Mouse (Mus musculus): ENCODE measurements around the gene Cox15.

Cox15 gene

GRCm38 (mm10) chr19:43708206-43708605 lies 44.6 kb downstream of the Cox15 start:
- DNase-seq (ENCODE audit: low spot score in 2 of 2) = no peak

GRCm38 (mm10) chr19:43704787-43705497 lies 47.9 kb downstream of the Cox15 start:
- no peak for DNase-seq (ENCODE audit: low spot score in 2 of 2)

- DNase-seq (ENCODE audit: low spot score in 2 of 2) = no peak
Observed at GRCm38 (mm10) chr19:43704211-43704610, 48.6 kb downstream of the Cox15 start.

- no peak for DNase-seq (ENCODE audit: low spot score in 2 of 2)
Observed at GRCm38 (mm10) chr19:43699763-43700155, 53.0 kb downstream of the Cox15 start.

GRCm38 (mm10) chr19:43699021-43699762 lies 53.6 kb downstream of the Cox15 start:
- no peak for DNase-seq (ENCODE audit: low spot score in 2 of 2)

- DNase-seq (ENCODE audit: low spot score in 2 of 2) = no peak
Observed at GRCm38 (mm10) chr19:43697666-43698370, 55.0 kb downstream of the Cox15 start.

- DNase-seq (ENCODE audit: low spot score in 2 of 2) = no peak
Observed at GRCm38 (mm10) chr19:43695514-43695964, 57.3 kb downstream of the Cox15 start.

GRCm38 (mm10) chr19:43692815-43693214 lies 60.0 kb downstream of the Cox15 start:
- DNase-seq (ENCODE audit: low spot score in 2 of 2) = no peak

- peak; percentile 94 to 96 for DNase-seq (ENCODE audit: low spot score in 2 of 2)
Observed at GRCm38 (mm10) chr19:43689419-43690246, 63.2 kb downstream of the Cox15 start, which contains the start of gene Entpd7. Entpd7 (plus strand) TSS chr19:43689672.

All from spleen, postnatal 4 days (tissue).